Mouse (Mus musculus) forebrain, embryonic 14.5 days (tissue): ENCODE data around the gene Ergic2. TPM values are rescaled to one million over a fixed set of nuclear protein-coding genes. Genes with fewer than 3 reads are reported as not detected.

Experiments used
- ATAC-seq: fragments of 200-750 bp; cut with Nextera tagmentation; 2 replicates; pipeline ENCODE4 v1.8.0; 2017; ENCODE audit warnings: mild to moderate bottlenecking, moderate library complexity
- DNase-seq: peaks from one replicate; pipeline ENCODE4 v3.0.0-alpha.2; 2015; ENCODE audit warnings: low spot score
- H3K27ac ChIP-seq: fragments of 300-500 bp; sonication (generic); 2 replicates; pipeline ENCODE4 v1.5.1; 2014; ENCODE audit warnings: low read depth, mild to moderate bottlenecking, control low read depth, low read length, moderate library complexity
- H3K27me3 ChIP-seq: fragments of 300-500 bp; sonication (generic); replicated peaks from 2 replicates; pipeline ENCODE4 v1.6.1; 2014; ENCODE audit warnings: low read length, control low read depth, mixed read lengths; ENCODE audit not compliant: control insufficient read depth, insufficient read depth
- H3K36me3 ChIP-seq: fragments of 300-500 bp; sonication (generic); 2 replicates; pipeline ENCODE4 v1.6.1; 2014; ENCODE audit warnings: low read length, control low read depth; ENCODE audit not compliant: control insufficient read depth, insufficient read depth
- H3K4me1 ChIP-seq: fragments of 300-500 bp; sonication (generic); 2 replicates; pipeline ENCODE4 v1.6.1; 2014; ENCODE audit warnings: antibody characterized with exemption, low read length, control low read depth; ENCODE audit not compliant: control insufficient read depth, insufficient read depth
- H3K4me2 ChIP-seq: fragments of 300-500 bp; sonication (generic); 2 replicates; pipeline ENCODE4 v1.6.1; 2014; ENCODE audit warnings: mild to moderate bottlenecking, control low read depth, low read length
- H3K4me3 ChIP-seq: fragments of 300-500 bp; sonication (generic); 2 replicates; pipeline ENCODE4 v1.5.1; 2014; ENCODE audit warnings: low read depth, low read length, control low read depth
- H3K9ac ChIP-seq: fragments of 300-500 bp; sonication (generic); 2 replicates; pipeline ENCODE4 v1.6.1; 2014; ENCODE audit warnings: mild to moderate bottlenecking, low read length, control low read depth, moderate library complexity
- H3K9me3 ChIP-seq: fragments of 300-500 bp; sonication (generic); replicated peaks from 2 replicates; pipeline ENCODE4 v1.6.1; 2016; ENCODE audit warnings: low read length, control low read depth, mixed read lengths; ENCODE audit not compliant: control insufficient read depth
- WGBS: fragments of 180-500 bp; shearing (Covaris S2); extraction: QIAGEN DNeasy Blood & Tissue Kit; methylation state at CpG from one replicate; pipeline ENCODE4 v1.1.7; 2014; 5-methylcytosine and 5-hydroxymethylcytosine counted together
- polyA plus RNA-seq: library from polyadenylated mRNA; unstranded; fragments of >200 nt; fragmentation: Nextera tagmentation; extraction: Ambion mirVana; gene quantifications from 2 replicates; pipeline ENCODE4 v1.2.1, GENCODE M21; 2014

Gene Ergic2
- polyA plus RNA-seq, 1 experiment from 2014 or later = 206 TPM

GRCm38 (mm10) chr6:148248625-148249024, 36.5 kb upstream of the Ergic2 start:
- no peak overlapping the region for H3K4me3 ChIP-seq
- H3K9ac ChIP-seq = no peak overlapping the region
- ATAC-seq (peak; percentile 57; the same call in 1 of the 2 replicates), DNase-seq (peak; percentile 91)
- H3K4me1 ChIP-seq = no peaks in the 10 kb centered on the region
- H3K4me2 ChIP-seq = no peak overlapping the region
- no peaks in the 10 kb centered on the region for H3K9me3 ChIP-seq
- H3K36me3 ChIP-seq = no peaks in the 10 kb centered on the region
- no peaks in the 10 kb centered on the region for H3K27me3 ChIP-seq
- 39% methylated on average over 2 of the region's 2 CpGs for WGBS
- H3K27ac ChIP-seq = no peak overlapping the region; the same call in 1 of the 2 replicates

GRCm38 (mm10) chr6:148246544-148246943, 34.4 kb upstream of the Ergic2 start:
- Histone ChIP-seq H3K4me3 (no peak overlapping the region), H3K36me3 (no peaks in the 10 kb centered on the region), H3K4me1 (no peaks in the 10 kb centered on the region), H3K9ac (no peak overlapping the region), H3K27ac (no peak overlapping the region), H3K27me3 (no peaks in the 10 kb centered on the region), H3K4me2 (no peak overlapping the region), H3K9me3 (no peaks in the 10 kb centered on the region)
- WGBS = 81% methylated on average over 7 of the region's 7 CpGs
- no peak for ATAC-seq
- DNase-seq = no peak

- Histone ChIP-seq H3K9me3 (no peaks in the 10 kb centered on the region), H3K4me3 (no peak overlapping the region), H3K4me2 (no peak overlapping the region), H3K27me3 (no peaks in the 10 kb centered on the region), H3K27ac (no peak overlapping the region), H3K36me3 (no peaks in the 10 kb centered on the region), H3K9ac (no peak overlapping the region), H3K4me1 (no peaks in the 10 kb centered on the region)
- WGBS = 95% methylated on average over 1 of the region's 1 CpGs
- ATAC-seq = no peak
- no peak for DNase-seq
These were observed 32.7 kb upstream of the Ergic2 start for GRCm38 (mm10) chr6:148244836-148245235.

- H3K4me1 ChIP-seq = no peaks in the 10 kb centered on the region
- no peak overlapping the region for H3K9ac ChIP-seq
- no peak overlapping the region for H3K4me3 ChIP-seq
- no peak for ATAC-seq
- H3K27me3 ChIP-seq = no peaks in the 10 kb centered on the region
- H3K4me2 ChIP-seq = no peak overlapping the region
- DNase-seq = no peak
- no peak overlapping the region for H3K27ac ChIP-seq
- no peaks in the 10 kb centered on the region for H3K9me3 ChIP-seq
- 62% methylated on average over 3 of the region's 3 CpGs for WGBS
- no peaks in the 10 kb centered on the region for H3K36me3 ChIP-seq
These were observed 30.1 kb upstream of the Ergic2 start for GRCm38 (mm10) chr6:148242304-148242703.

- H3K27ac ChIP-seq = no peak overlapping the region
- no peak overlapping the region for H3K4me2 ChIP-seq
- no peak overlapping the region for H3K9ac ChIP-seq
- H3K4me3 ChIP-seq = no peak overlapping the region
- H3K9me3 ChIP-seq = no peaks in the 10 kb centered on the region
- DNase-seq (no peak), ATAC-seq (no peak)
- WGBS = 92% methylated on average over 5 of the region's 5 CpGs
- H3K36me3 ChIP-seq = no peaks in the 10 kb centered on the region
- H3K4me1 ChIP-seq = no peaks in the 10 kb centered on the region
- H3K27me3 ChIP-seq = no peaks in the 10 kb centered on the region
These were observed 29.5 kb upstream of the Ergic2 start for GRCm38 (mm10) chr6:148241685-148242084.

DNA sequence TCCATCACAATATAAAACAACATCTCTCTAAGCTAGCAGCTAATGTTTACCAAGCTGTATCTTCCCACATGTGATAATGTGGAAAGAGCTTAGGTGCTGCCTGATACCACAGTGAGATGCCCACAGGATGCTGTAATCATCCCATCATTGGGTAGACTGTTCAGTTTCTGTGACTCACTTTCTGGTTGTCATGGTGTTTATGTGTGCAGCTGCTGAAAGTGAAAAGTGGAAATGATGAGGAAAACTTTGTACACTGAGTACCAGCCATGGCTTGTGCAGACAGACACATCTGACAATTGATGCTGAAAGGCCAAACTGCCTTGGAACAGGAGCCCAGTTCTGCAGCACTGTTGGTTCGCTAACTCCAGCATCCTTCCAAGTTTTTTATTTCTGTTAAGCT, 27.1 kb upstream of the Ergic2 start:
- H3K9me3 ChIP-seq = no peaks in the 10 kb centered on the region
- DNase-seq (no peak), ATAC-seq (no peak)
- H3K4me1 ChIP-seq = no peaks in the 10 kb centered on the region
- WGBS = 94% methylated on average over 1 of the region's 1 CpGs
- H3K27ac ChIP-seq = no peak overlapping the region
- no peak overlapping the region for H3K4me3 ChIP-seq
- no peak overlapping the region for H3K4me2 ChIP-seq
- no peaks in the 10 kb centered on the region for H3K27me3 ChIP-seq
- no peak overlapping the region for H3K9ac ChIP-seq
- H3K36me3 ChIP-seq = no peaks in the 10 kb centered on the region

GRCm38 (mm10) chr6:148237453-148237852, 25.3 kb upstream of the Ergic2 start:
- H3K27me3 ChIP-seq = no peaks in the 10 kb centered on the region
- H3K27ac ChIP-seq = no peak overlapping the region
- no peaks in the 10 kb centered on the region for H3K9me3 ChIP-seq
- DNase-seq (no peak), ATAC-seq (no peak)
- no peak overlapping the region for H3K4me3 ChIP-seq
- H3K9ac ChIP-seq = no peak overlapping the region
- H3K4me2 ChIP-seq = no peak overlapping the region
- no peaks in the 10 kb centered on the region for H3K36me3 ChIP-seq
- no peaks in the 10 kb centered on the region for H3K4me1 ChIP-seq
- WGBS = 58% methylated on average over 5 of the region's 5 CpGs

- Histone ChIP-seq H3K4me1 (no peaks in the 10 kb centered on the region), H3K9me3 (no peaks in the 10 kb centered on the region), H3K27ac (no peak overlapping the region), H3K9ac (no peak overlapping the region), H3K4me3 (no peak overlapping the region), H3K27me3 (no peaks in the 10 kb centered on the region), H3K4me2 (no peak overlapping the region), H3K36me3 (no peaks in the 10 kb centered on the region)
- WGBS = 81% methylated on average over 3 of the region's 3 CpGs
- DNase-seq (no peak), ATAC-seq (no peak)
These were observed 22.1 kb upstream of the Ergic2 start for GRCm38 (mm10) chr6:148234105-148234828.

- DNase-seq (no peak), ATAC-seq (no peak)
- Histone ChIP-seq H3K27me3 (no peaks in the 10 kb centered on the region), H3K9ac (no peak overlapping the region), H3K4me1 (no peaks in the 10 kb centered on the region), H3K4me2 (no peak overlapping the region), H3K9me3 (no peaks in the 10 kb centered on the region), H3K27ac (no peak overlapping the region), H3K4me3 (no peak overlapping the region), H3K36me3 (no peaks in the 10 kb centered on the region)
- WGBS = 57% methylated on average over 3 of the region's 3 CpGs
These were observed 15.4 kb upstream of the Ergic2 start for GRCm38 (mm10) chr6:148227542-148227941.
